Comparison of ENCODE assay signal across 25 mouse cellular contexts in the genomic region with DNA sequence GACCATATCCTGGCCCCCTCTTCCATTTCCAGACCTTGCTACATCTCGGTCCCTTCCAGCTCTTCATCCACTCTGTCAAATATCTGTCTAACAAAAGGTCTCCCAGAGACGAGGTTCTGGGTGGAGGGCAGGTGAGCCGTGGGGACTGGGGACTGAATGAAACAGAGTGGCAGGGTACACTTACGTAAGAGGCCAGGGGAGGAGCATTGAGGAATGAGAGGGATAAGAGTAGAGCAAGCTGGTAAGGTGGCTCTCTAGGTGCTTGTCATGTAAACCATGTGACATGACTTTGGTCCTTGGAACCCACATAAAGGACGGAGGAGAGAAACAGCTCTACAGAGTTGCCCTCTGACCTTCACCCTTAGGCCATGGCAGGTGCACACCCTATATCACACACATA. TPM values are rescaled to one million over a fixed set of nuclear protein-coding genes. Genes with fewer than 3 reads are reported as not detected.
DNase-seq lines count a peak whose midpoint lies in the region; ATAC-seq and TF ChIP-seq lines count a peak whose summit lies in the region.
"Had no signal": no experiment of that assay in that cellular context is flagged by ENCODE, and none has a peak within 500 bp of the region (broad histone marks: within the 10 kb centered on the region; RNA-seq: fewer than 3 reads in every experiment).

No protein-coding gene starts in this region.

- no peak for TF ChIP-seq CTCF in lung, postnatal 0 days (IDR thresholded peaks at IDR 0.05)
- no peak for TF ChIP-seq CTCF in lung, adult 2 months (IDR thresholded peaks at IDR 0.05; ENCODE audit: insufficient read depth, low read length)
- TF ChIP-seq CTCF in spleen, adult 2 months (IDR thresholded peaks at IDR 0.05; ENCODE audit: extremely low read depth, insufficient read depth, insufficient read length, insufficient replicate concordance) = no peak
- TF ChIP-seq CTCF in bone marrow, adult 2 months (IDR thresholded peaks at IDR 0.05; ENCODE audit: control insufficient read depth, insufficient read depth, low read length) = no peak

- H3K27ac ChIP-seq in lung, postnatal 0 days (ENCODE audit: low read length) = no peak overlapping the region
- peak overlapping the region; percentile 98 for H3K27ac ChIP-seq in spleen, adult 2 months (ENCODE audit: insufficient read depth, low read length)
- peak overlapping the region; percentile 45 for H3K27ac ChIP-seq in bone marrow, adult 2 months (ENCODE audit: control insufficient read depth, insufficient read depth, low read depth, low read length, poor library complexity)
- H3K27ac ChIP-seq in heart, embryonic 12.5 days (ENCODE audit: poor library complexity, severe bottlenecking) = no peak overlapping the region
- H3K27ac ChIP-seq: forebrain, embryonic 10.5 days; forebrain, embryonic 13.5 days; heart, embryonic 15.5 days; hindbrain, embryonic 10.5 days; hindbrain, embryonic 13.5 days had no signal

- no peak for TF ChIP-seq EP300 in lung, postnatal 0 days (IDR thresholded peaks at IDR 0.05)

- H3K36me3 ChIP-seq in lung, postnatal 0 days (ENCODE audit: insufficient read depth, low read length) = no peaks in the 10 kb centered on the region
- H3K36me3 ChIP-seq in spleen, adult 2 months (ENCODE audit: control insufficient read depth, insufficient read depth, low read length) = peaks cover 66% of the 10 kb centered on the region
- H3K36me3 ChIP-seq in heart, embryonic 12.5 days = peaks cover 8% of the 10 kb centered on the region; the same call in 1 of the 2 replicates
- H3K36me3 ChIP-seq: forebrain, embryonic 10.5 days; hindbrain, embryonic 10.5 days; hindbrain, embryonic 13.5 days had no signal

- no peaks in the 10 kb centered on the region for H3K27me3 ChIP-seq in lung, postnatal 0 days (replicated peaks; ENCODE audit: insufficient read depth, low read length)
- no peaks in the 10 kb centered on the region for H3K27me3 ChIP-seq in spleen, adult 2 months (ENCODE audit: control insufficient read depth, insufficient read depth, low read length)
- no peaks in the 10 kb centered on the region for H3K27me3 ChIP-seq in heart, embryonic 12.5 days (replicated peaks)
- H3K27me3 ChIP-seq: forebrain, embryonic 13.5 days; heart, embryonic 15.5 days; hindbrain, embryonic 13.5 days had no signal

- 64% methylated on average over 5 of the region's 5 CpGs for WGBS in lung, postnatal 0 days
- 69% methylated on average over 5 of the region's 5 CpGs for WGBS in lung, adult 2 months
- 86% methylated on average over 5 of the region's 5 CpGs for WGBS in spleen, adult 2 months
- WGBS in bone marrow, adult 2 months = 78% methylated on average over 5 of the region's 5 CpGs
- WGBS in heart, embryonic 12.5 days = 81% methylated on average over 5 of the region's 5 CpGs

- H3K9me3 ChIP-seq in lung, postnatal 0 days (ENCODE audit: low read length) = no peaks in the 10 kb centered on the region
- no peaks in the 10 kb centered on the region for H3K9me3 ChIP-seq in heart, embryonic 12.5 days (replicated peaks)
- H3K9me3 ChIP-seq: forebrain, embryonic 10.5 days; forebrain, embryonic 13.5 days; heart, embryonic 15.5 days; hindbrain, embryonic 10.5 days; hindbrain, embryonic 13.5 days had no signal

- H3K4me1 ChIP-seq in lung, postnatal 0 days (ENCODE audit: insufficient read depth, low read depth, low read length) = peaks cover 8% of the 10 kb centered on the region; the same call in 1 of the 2 replicates
- peaks cover 27% of the 10 kb centered on the region for H3K4me1 ChIP-seq in lung, adult 2 months (ENCODE audit: control insufficient read depth, insufficient read depth, low read length)
- peaks cover 58% of the 10 kb centered on the region for H3K4me1 ChIP-seq in spleen, adult 2 months (ENCODE audit: control insufficient read depth, insufficient read depth, insufficient read length)
- peaks cover 5% of the 10 kb centered on the region; the same call in 1 of the 2 replicates for H3K4me1 ChIP-seq in bone marrow, adult 2 months (ENCODE audit: control insufficient read depth, insufficient read depth, low read length)
- no peaks in the 10 kb centered on the region for H3K4me1 ChIP-seq in heart, embryonic 12.5 days (replicated peaks)
- H3K4me1 ChIP-seq: forebrain, embryonic 10.5 days; forebrain, embryonic 13.5 days; heart, embryonic 15.5 days; hindbrain, embryonic 10.5 days; hindbrain, embryonic 13.5 days had no signal

- TF ChIP-seq POLR2A in lung, adult 2 months (IDR thresholded peaks at IDR 0.05; ENCODE audit: borderline replicate concordance, extremely low read depth, low read depth, low read length) = no peak
- TF ChIP-seq POLR2A in spleen, adult 2 months (IDR thresholded peaks at IDR 0.05; ENCODE audit: low read depth, low read length) = no peak
- TF ChIP-seq POLR2A in bone marrow, adult 2 months (IDR thresholded peaks at IDR 0.05; ENCODE audit: borderline replicate concordance, control insufficient read depth, low read depth, low read length) = no peak

- H3K4me2 ChIP-seq in lung, postnatal 0 days (replicated peaks; ENCODE audit: low read depth, low read length) = no peak overlapping the region
- H3K4me2 ChIP-seq in heart, embryonic 12.5 days = no peak overlapping the region
- H3K4me2 ChIP-seq: forebrain, embryonic 13.5 days; heart, embryonic 11.5 days; heart, embryonic 15.5 days; hindbrain, embryonic 13.5 days had no signal

- peak; percentile 48; the same call in 1 of the 2 replicates for ATAC-seq in lung, postnatal 0 days
- no peak for ATAC-seq in heart, embryonic 12.5 days (ENCODE audit: insufficient number of reproducible peaks, low FRiP score)
- ATAC-seq: forebrain, embryonic 13.5 days; forebrain, embryonic 16.5 days; hindbrain, embryonic 16.5 days had no signal

- H3K9ac ChIP-seq in lung, postnatal 0 days (replicated peaks; ENCODE audit: low read depth) = no peak overlapping the region
- H3K9ac ChIP-seq in heart, embryonic 12.5 days = no peak overlapping the region
- H3K9ac ChIP-seq: forebrain, embryonic 13.5 days; heart, embryonic 15.5 days; hindbrain, embryonic 13.5 days had no signal

- peak; percentile 50 for DNase-seq in lung, postnatal 0 days (ENCODE audit: low spot score)
- no peak for DNase-seq in lung, adult 2 months
- DNase-seq in spleen, adult 2 months (ENCODE audit: low read depth in 1 of 2, low spot score in 2 of 2) = no peak
- DNase-seq in spleen, postnatal 14 days (ENCODE audit: low spot score in 2 of 2) = no peak
- no peak for DNase-seq in embryo, embryonic 10 days (ENCODE audit: low spot score)
- DNase-seq: adrenal gland, postnatal 14 days; B cell, adult 2 months; cerebellum, adult 11-12 months; cerebellum, adult 8-10 months; cerebellum, postnatal 10 days; cerebellum, postnatal 36 days; gastrocnemius, postnatal 10 days; heart, adult 11 months; heart, postnatal 10 days; heart, postnatal 36 days had no signal

- H3K4me3 ChIP-seq in lung, postnatal 0 days (ENCODE audit: low read depth, low read length) = no peak overlapping the region
- H3K4me3 ChIP-seq in lung, adult 2 months (replicated peaks; ENCODE audit: extremely low read depth, low read depth, low read length) = no peak overlapping the region
- H3K4me3 ChIP-seq in spleen, adult 2 months (ENCODE audit: extremely low read depth, insufficient read depth, insufficient read length) = no peak overlapping the region
- H3K4me3 ChIP-seq in bone marrow, adult 2 months (replicated peaks; ENCODE audit: control insufficient read depth, low read depth, low read length) = no peak overlapping the region
- no peak overlapping the region for H3K4me3 ChIP-seq in heart, embryonic 12.5 days
- H3K4me3 ChIP-seq: forebrain, embryonic 10.5 days; forebrain, embryonic 13.5 days; heart, embryonic 15.5 days; hindbrain, embryonic 10.5 days; hindbrain, embryonic 13.5 days had no signal

RNA-seq across cellular contexts. Expression of gene Apobec3, which starts 7.5 kb away (rescaled TPM):
- polyA plus RNA-seq in lung, postnatal 0 days (2015; fragmentation: Nextera tagmentation; extraction: Ambion mirVana) = 24.8 and 29.5 TPM in 2 replicates
- polyA plus RNA-seq in lung, adult 2 months (2012; rRNA removed) = 29.7 and 36.7 TPM in 2 replicates
- 99.9 and 104 TPM in 2 replicates for polyA plus RNA-seq in spleen, adult 2 months (2012; rRNA removed)
- 104 and 140 TPM in 2 replicates for polyA plus RNA-seq in bone marrow, adult 2 months (2011; ENCODE audit: insufficient read depth, insufficient read length, low replicate concordance, missing spikeins)
- 11.2 and 12.2 TPM in 2 replicates for polyA plus RNA-seq in heart, embryonic 12.5 days (2016; fragmentation: Nextera tagmentation; extraction: Ambion mirVana)

Comparison
In these comparisons a context has a peak if more than half of its experiments do, and no peak if none do; other contexts are left out.
1. H3K27ac ChIP-seq: peak in spleen, adult 2 months (single experiment) and bone marrow, adult 2 months (single experiment); none in lung, postnatal 0 days (single experiment) and heart, embryonic 12.5 days (single experiment).